Mouse (Mus musculus) heart, embryonic 10.5 days (tissue): ENCODE results near the gene Vps54. TPM values are rescaled to one million over a fixed set of nuclear protein-coding genes. Genes with fewer than 3 reads are reported as not detected.
"Not testable (repeated sequence)": the region's sequence is repeated elsewhere in the genome, so short reads cannot be mapped to it uniquely, and the experiment has no call there.

ENCODE experiments used
- DNase-seq: peaks from one replicate; pipeline ENCODE4 v3.0.0-alpha.2; 2017; ENCODE audit warnings: low spot score
- H3K27ac ChIP-seq: fragments of 300-500 bp; sonication (generic); 2 replicates; pipeline ENCODE4 v1.5.1; 2016; ENCODE audit warnings: mild to moderate bottlenecking
- H3K27me3 ChIP-seq: fragments of 300-500 bp; sonication (generic); 2 replicates; pipeline ENCODE4 v1.6.1; 2016; ENCODE audit warnings: mild to moderate bottlenecking; ENCODE audit not compliant: poor library complexity, insufficient read depth, severe bottlenecking
- H3K36me3 ChIP-seq: fragments of 300-500 bp; sonication (generic); 2 replicates; pipeline ENCODE4 v1.6.1; 2016; ENCODE audit warnings: mild to moderate bottlenecking, moderate library complexity
- H3K4me1 ChIP-seq: fragments of 300-500 bp; sonication (generic); 2 replicates; pipeline ENCODE4 v1.6.1; 2016; ENCODE audit warnings: mild to moderate bottlenecking
- H3K4me3 ChIP-seq: fragments of 300-500 bp; sonication (generic); 2 replicates; pipeline ENCODE4 v1.5.1; 2016; ENCODE audit warnings: mild to moderate bottlenecking, moderate library complexity
- H3K9me3 ChIP-seq: fragments of 300-500 bp; sonication (generic); 2 replicates; pipeline ENCODE4 v1.6.1; 2016; ENCODE audit warnings: mild to moderate bottlenecking, moderate library complexity
- WGBS: fragments of 180-500 bp; shearing (Covaris S2); methylation state at CpG from one replicate; pipeline ENCODE4 v1.1.7; 2016; 5-methylcytosine and 5-hydroxymethylcytosine counted together
- polyA plus RNA-seq: library from polyadenylated mRNA; unstranded; fragments of >200 nt; fragmentation: Nextera tagmentation; extraction: Ambion mirVana; gene quantifications from 2 replicates; pipeline ENCODE4 v1.2.1, GENCODE M21; 2016

The Vps54 gene
- 9.9 and 13.4 TPM in 2 replicates for polyA plus RNA-seq

GRCm38 (mm10) chr11:21239021-21239661 is at the start of gene Vps54:
TSS of gene Vps54 (plus strand) at chr11:21239281.
- peak within 1 kb of the TSS; percentile 94 for H3K4me3 ChIP-seq
- H3K36me3 ChIP-seq, result no peaks in the 10 kb centered on the region
- 3% methylated on average over 72 of the region's 84 CpGs for WGBS
- DNase-seq, result peak; percentile 83
- peak within 1 kb of the TSS; percentile 100 for H3K27ac ChIP-seq
- no peaks in the 10 kb centered on the region for H3K27me3 ChIP-seq
- peaks cover 9% of the 10 kb centered on the region; the same call in 1 of the 2 replicates for H3K4me1 ChIP-seq
- H3K9me3 ChIP-seq, result no peaks in the 10 kb centered on the region

DNA sequence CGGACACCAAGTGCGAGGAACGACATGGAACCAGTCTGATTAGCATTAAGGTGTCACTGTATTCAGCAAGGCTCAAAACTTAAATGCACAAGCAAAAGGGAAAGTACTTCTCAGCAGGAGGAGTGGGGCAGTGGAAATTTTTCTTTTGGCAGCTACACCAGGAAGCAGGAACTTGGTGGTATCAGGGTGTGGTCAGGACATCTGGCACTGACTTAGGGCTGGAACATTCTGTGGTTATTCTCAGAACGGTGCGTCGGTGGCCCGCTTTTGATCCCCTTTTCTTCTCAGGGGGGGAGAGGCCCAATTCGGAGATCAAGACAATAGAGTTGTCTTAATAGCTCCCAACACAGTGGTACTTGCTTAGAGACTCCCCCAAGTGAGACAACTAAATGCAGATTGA is 47.3 kb upstream of the Vps54 start:
- H3K27ac ChIP-seq, H3K9me3 ChIP-seq, H3K4me1 ChIP-seq, H3K4me3 ChIP-seq, H3K27me3 ChIP-seq, H3K36me3 ChIP-seq, DNase-seq: not testable (repeated sequence)
- 75% methylated on average over 8 of the region's 8 CpGs for WGBS

DNA sequence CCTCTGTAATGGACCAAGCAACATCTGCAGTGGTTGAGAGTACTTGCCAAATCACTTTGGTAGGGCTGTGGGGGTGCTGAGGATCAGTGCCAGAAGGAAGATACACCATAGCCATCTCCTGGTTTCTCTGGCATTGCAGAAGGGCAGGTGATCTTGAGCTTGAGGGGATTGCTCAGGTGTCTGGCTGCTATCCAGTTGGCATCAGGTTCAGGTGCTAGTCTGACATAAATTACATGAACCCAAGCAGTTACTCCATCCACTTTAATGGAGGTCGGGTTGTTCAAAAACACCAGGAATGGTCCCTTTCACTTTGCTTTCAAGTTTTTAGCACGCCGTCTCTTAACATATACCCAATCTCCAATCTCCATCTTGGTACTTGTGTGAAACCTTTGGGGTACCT is 44.2 kb upstream of the Vps54 start:
- Histone ChIP-seq H3K9me3 (peaks cover 4% of the 10 kb centered on the region), H3K4me3 (no peak overlapping the region), H3K27me3 (no peaks in the 10 kb centered on the region), H3K36me3 (no peaks in the 10 kb centered on the region), H3K27ac (no peak overlapping the region), H3K4me1 (no peaks in the 10 kb centered on the region)
- 88% methylated on average over 3 of the region's 3 CpGs for WGBS
- DNase-seq, result no peak

DNA sequence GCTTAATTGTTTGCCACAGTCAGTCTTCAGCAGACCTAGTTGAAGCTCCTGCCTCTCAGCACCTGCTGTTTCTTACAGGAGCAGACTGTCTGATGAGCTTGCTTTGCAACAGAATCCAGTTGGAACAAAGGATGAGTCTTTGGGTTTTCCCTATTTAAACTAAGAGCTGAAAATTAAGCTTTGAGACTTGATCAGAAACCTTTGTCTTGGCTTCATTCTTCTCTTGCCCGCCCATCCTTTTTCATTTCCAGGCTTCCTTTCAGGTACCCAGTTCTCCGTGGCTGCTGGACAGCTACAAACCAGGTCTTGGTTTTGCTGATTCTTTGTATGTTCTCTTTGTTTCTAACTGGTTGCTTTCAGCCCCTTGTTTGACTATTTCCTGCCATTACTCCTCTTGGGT is 30.0 kb upstream of the Vps54 start:
- H3K4me3 ChIP-seq, result no peak overlapping the region
- H3K4me1 ChIP-seq, result no peaks in the 10 kb centered on the region
- H3K27ac ChIP-seq, result no peak overlapping the region
- H3K27me3 ChIP-seq, result no peaks in the 10 kb centered on the region
- 88% methylated on average over 2 of the region's 2 CpGs for WGBS
- H3K36me3 ChIP-seq, result no peaks in the 10 kb centered on the region
- no peaks in the 10 kb centered on the region for H3K9me3 ChIP-seq
- no peak for DNase-seq

DNA sequence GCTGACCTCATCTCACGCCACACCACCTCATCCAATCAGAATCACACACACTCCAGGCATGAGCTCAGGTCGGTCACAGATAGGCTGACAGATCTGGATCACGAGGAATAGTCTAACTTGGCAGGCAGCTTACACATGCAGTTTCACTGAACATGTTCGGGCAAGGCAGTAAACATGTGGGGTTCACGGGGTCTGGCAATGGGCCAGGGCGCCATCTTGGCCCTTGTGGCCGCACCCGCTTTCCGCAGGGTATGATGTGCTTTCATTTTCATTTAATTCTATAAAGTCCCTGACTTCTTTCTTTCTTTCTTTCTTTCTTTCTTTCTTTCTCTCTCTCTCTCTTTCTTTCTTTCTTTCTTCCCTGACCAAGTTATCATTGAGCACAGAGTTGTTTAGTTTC is 29.4 kb upstream of the Vps54 start:
- 91% methylated on average over 9 of the region's 9 CpGs for WGBS
- H3K9me3 ChIP-seq, H3K4me3 ChIP-seq, H3K27ac ChIP-seq, H3K36me3 ChIP-seq, DNase-seq, H3K27me3 ChIP-seq, H3K4me1 ChIP-seq: not testable (repeated sequence)

DNA sequence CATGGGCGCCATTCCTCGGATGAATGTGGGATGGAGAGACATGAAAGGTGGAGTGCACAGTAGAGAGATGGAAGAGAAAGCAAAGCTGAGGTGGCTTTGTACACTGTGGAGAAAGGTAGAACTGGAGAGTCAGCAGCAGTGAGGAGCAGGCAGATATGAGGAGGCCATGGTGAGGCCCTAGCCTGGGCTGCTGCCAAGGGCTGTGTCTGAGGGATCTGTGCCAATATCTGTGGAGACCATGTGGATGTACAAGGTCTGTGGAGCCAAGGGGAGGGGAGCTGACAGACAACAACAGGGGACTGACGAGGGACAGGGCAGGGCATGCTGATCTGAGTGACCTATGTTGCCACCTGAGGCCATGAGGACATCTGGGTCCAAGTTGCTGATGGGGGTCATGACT is 21.7 kb upstream of the Vps54 start:
- no peaks in the 10 kb centered on the region for H3K9me3 ChIP-seq
- no peaks in the 10 kb centered on the region for H3K27me3 ChIP-seq
- 82% methylated on average over 3 of the region's 3 CpGs for WGBS
- no peaks in the 10 kb centered on the region for H3K4me1 ChIP-seq
- H3K36me3 ChIP-seq, result no peaks in the 10 kb centered on the region
- H3K4me3 ChIP-seq, result no peak overlapping the region
- H3K27ac ChIP-seq, result no peak overlapping the region
- no peak for DNase-seq

- Histone ChIP-seq H3K27ac (no peak overlapping the region), H3K27me3 (no peaks in the 10 kb centered on the region), H3K9me3 (no peaks in the 10 kb centered on the region), H3K36me3 (no peaks in the 10 kb centered on the region), H3K4me3 (no peak overlapping the region), H3K4me1 (no peaks in the 10 kb centered on the region)
- WGBS, result 66% methylated on average over 2 of the region's 2 CpGs
- no peak for DNase-seq
These were observed 19.8 kb upstream of the Vps54 start for GRCm38 (mm10) chr11:21219281-21219680.

DNA sequence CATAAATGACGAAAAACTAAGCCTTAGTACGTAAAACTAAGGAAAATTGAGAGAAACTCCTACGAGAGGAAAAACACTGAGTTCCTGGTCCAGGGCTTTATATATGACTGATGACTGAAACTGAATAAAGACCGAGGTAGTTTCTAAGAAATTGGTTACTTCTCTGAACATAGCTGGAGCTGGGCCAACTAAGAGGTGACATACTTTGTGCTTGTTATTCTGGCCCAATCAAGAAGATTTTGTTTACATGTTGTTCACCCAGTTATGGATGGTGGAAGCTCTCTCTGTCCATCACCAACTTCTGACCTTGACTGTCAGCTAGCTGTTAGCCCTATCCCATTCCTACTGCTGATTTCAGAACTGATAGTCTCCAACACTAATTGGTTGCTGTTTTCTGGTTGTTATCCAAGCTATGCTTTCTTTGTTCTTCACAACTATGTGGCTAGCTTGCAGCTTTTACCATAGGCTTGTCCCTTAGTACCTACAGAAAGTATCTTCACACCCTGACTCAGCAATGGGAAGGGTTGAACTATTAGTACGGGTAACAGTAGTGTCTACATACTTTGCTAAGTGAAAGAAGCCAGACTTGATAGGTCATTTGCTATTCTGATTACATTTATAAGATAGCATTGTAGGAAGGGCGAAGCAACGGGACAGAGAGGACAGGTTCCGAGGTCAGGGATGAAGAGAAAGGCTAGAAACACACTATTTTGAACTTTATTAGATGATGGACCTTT is 19.1 kb upstream of the Vps54 start:
- Histone ChIP-seq H3K27me3 (no peaks in the 10 kb centered on the region), H3K4me1 (no peaks in the 10 kb centered on the region), H3K9me3 (no peaks in the 10 kb centered on the region), H3K36me3 (no peaks in the 10 kb centered on the region), H3K27ac (no peak overlapping the region), H3K4me3 (no peak overlapping the region)
- WGBS, result 85% methylated on average over 8 of the region's 8 CpGs
- no peak for DNase-seq

- no peak for DNase-seq
- H3K9me3 ChIP-seq, result no peaks in the 10 kb centered on the region
- H3K36me3 ChIP-seq, result no peaks in the 10 kb centered on the region
- H3K4me1 ChIP-seq, result no peaks in the 10 kb centered on the region
- no peak overlapping the region for H3K27ac ChIP-seq
- no peaks in the 10 kb centered on the region for H3K27me3 ChIP-seq
- WGBS, result 60% methylated on average over 2 of the region's 2 CpGs
- H3K4me3 ChIP-seq, result no peak overlapping the region
These were observed 18.3 kb upstream of the Vps54 start for GRCm38 (mm10) chr11:21220754-21221153.

DNA sequence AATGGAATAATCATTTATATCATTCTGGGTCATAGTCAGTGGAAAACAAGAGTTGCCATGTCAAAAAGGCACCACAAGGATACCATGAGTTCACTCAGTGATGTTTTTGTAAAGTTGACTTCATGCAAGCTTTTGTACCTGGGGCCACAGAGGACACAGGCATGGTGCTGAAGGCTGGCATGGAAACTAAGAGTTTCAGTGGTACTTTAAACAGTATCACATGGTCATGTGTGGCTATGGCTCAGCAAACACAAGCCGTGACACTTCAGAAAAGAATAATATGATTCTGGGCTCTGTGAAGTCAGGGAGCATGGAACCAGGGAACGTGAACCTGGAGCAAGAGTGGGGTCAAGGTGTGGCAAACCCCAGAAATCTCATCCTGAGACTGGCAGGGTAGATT is 17.7 kb upstream of the Vps54 start:
- no peaks in the 10 kb centered on the region for H3K36me3 ChIP-seq
- H3K9me3 ChIP-seq, result no peaks in the 10 kb centered on the region
- no peak overlapping the region for H3K27ac ChIP-seq
- no peak overlapping the region for H3K4me3 ChIP-seq
- DNase-seq, result no peak
- H3K27me3 ChIP-seq, result no peaks in the 10 kb centered on the region
- WGBS, result 83% methylated on average over 2 of the region's 2 CpGs
- no peaks in the 10 kb centered on the region for H3K4me1 ChIP-seq

DNA sequence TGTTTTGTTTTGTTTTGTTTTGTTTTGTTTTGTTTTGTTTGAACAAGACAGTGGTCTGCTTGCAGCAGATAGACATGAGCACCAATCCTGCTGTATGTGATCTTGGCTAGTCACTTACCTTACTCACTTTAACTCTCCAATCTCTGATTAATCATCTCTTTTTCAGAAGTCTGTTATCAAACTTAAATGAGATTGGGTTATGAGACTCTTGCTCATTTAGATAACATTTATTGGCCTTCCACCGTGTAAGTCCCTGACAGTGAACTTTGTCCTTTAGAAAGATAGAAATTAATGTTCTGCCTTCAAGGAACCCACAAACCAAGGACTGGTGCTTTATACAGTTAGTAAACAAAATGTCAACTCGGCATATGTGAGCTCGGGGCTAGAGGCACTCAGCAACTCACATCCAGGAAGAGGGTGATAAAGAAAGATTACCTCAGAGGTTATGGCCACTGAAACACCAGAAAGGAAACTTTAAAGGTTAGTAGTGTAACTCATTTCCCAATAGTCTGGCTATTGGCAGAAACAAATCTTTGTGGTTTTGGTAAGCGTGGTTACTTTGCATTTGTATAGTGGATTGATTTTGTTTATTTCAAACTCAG is 16.4 kb upstream of the Vps54 start:
- no peak overlapping the region for H3K4me3 ChIP-seq
- DNase-seq, result no peak
- no peaks in the 10 kb centered on the region for H3K36me3 ChIP-seq
- no peak overlapping the region for H3K27ac ChIP-seq
- no peaks in the 10 kb centered on the region for H3K9me3 ChIP-seq
- H3K4me1 ChIP-seq, result no peaks in the 10 kb centered on the region
- H3K27me3 ChIP-seq, result no peaks in the 10 kb centered on the region
- WGBS, result 54% methylated on average over 4 of the region's 4 CpGs

DNA sequence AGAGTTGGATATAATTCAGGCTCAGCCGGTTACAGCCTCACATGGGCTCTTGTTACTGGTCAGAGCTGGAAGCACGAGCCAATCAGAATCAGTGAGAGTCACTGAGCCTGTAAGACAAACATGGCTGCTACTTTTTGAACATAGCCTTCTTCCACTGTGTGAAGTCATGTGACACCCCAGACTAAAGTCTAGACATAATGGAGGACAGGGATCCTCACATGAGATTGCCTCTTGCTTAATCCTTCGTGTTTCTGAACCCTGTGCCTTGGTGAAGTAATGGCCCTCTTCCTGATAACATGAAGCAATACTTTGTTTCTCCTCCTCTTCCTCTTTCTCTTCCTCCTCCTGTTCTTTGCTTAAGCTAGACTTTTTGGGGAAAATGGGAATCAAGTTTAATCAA is 15.5 kb upstream of the Vps54 start:
- no peaks in the 10 kb centered on the region for H3K9me3 ChIP-seq
- H3K27me3 ChIP-seq, result no peaks in the 10 kb centered on the region
- H3K4me1 ChIP-seq, result no peaks in the 10 kb centered on the region
- no peak overlapping the region for H3K4me3 ChIP-seq
- 85% methylated on average over 3 of the region's 3 CpGs for WGBS
- H3K27ac ChIP-seq, result no peak overlapping the region
- DNase-seq, result no peak
- H3K36me3 ChIP-seq, result no peaks in the 10 kb centered on the region

DNA sequence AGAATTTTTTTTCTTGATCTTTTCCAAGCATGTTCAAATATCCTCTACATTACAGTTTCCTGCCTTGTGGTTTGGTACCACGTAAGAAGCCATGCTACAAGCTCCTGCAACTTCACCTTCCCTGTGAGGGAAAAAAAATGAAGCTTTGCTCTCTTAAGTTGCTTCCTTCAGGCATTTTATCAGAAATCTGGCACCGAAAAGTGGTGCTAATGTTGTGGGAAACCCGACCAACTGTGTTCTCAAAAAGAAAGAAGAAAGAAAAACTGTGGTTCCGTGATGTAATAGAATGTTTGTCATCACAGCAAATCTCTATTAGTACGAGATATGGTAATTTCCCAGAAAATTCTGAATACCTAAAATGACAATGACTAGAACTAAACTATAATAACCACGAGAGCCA is 15.0 kb upstream of the Vps54 start:
- Histone ChIP-seq H3K4me1 (no peaks in the 10 kb centered on the region), H3K4me3 (no peak overlapping the region), H3K27ac (no peak overlapping the region), H3K27me3 (no peaks in the 10 kb centered on the region), H3K9me3 (no peaks in the 10 kb centered on the region), H3K36me3 (no peaks in the 10 kb centered on the region)
- no peak for DNase-seq
- WGBS, result 83% methylated on average over 6 of the region's 6 CpGs
